Mouse (Mus musculus): ENCODE measurements around the gene Erfe.

GRCm38 (mm10) chr1:91344001-91344400 lies 22.2 kb upstream of the Erfe start:
- TF ChIP-seq CTCF (IDR thresholded peaks at IDR 0.05; ENCODE audit: insufficient read depth, low read depth, low read length) (no peak), POLR2A (IDR thresholded peaks at IDR 0.05; ENCODE audit: insufficient read depth, low read depth, low read length) (no peak)

Measured in olfactory bulb, adult 2 months (tissue).